Mouse (Mus musculus): Measurements from ENCODE around the gene Cacnb3. TPM values are rescaled to one million over a fixed set of nuclear protein-coding genes. Genes with fewer than 3 reads are reported as not detected.

Gene Cacnb3
- polyA plus RNA-seq, 1 experiment from 2014 or later = 55.7 TPM

DNA sequence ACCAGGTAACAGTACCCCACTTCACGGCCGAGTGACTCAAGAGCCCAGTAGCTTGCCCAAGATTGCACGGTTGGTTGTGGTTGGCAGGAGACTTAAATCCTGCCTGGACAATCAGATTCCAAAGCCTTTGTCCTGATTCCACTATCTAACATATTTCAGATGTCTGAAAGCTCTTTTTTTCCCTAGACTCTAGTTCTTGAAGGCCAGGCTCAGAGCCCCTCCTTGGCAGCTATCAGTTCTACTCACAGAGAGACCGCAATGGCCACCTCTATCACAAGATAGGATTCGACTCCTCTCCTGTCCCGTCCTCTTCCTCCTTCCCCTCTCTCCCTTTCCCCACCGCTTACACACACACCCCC, 28.8 kb upstream of the Cacnb3 start:
- Histone ChIP-seq H3K4me2 (peak overlapping the region; percentile 52), H3K36me3 (peaks cover 86% of the 10 kb centered on the region), H3K4me3 (peak overlapping the region; percentile 27), H3K27me3 (no peaks in the 10 kb centered on the region), H3K9me3 (no peaks in the 10 kb centered on the region), H3K4me1 (peaks cover 35% of the 10 kb centered on the region), H3K9ac (peak overlapping the region; percentile 67), H3K27ac (no peak overlapping the region; the same call in 1 of the 2 replicates)
- WGBS = 69% methylated on average over 7 of the region's 7 CpGs
- ATAC-seq (ENCODE audit: insufficient number of reproducible peaks, insufficient read depth, low FRiP score, low TSS enrichment, low read depth) = no peak

DNA sequence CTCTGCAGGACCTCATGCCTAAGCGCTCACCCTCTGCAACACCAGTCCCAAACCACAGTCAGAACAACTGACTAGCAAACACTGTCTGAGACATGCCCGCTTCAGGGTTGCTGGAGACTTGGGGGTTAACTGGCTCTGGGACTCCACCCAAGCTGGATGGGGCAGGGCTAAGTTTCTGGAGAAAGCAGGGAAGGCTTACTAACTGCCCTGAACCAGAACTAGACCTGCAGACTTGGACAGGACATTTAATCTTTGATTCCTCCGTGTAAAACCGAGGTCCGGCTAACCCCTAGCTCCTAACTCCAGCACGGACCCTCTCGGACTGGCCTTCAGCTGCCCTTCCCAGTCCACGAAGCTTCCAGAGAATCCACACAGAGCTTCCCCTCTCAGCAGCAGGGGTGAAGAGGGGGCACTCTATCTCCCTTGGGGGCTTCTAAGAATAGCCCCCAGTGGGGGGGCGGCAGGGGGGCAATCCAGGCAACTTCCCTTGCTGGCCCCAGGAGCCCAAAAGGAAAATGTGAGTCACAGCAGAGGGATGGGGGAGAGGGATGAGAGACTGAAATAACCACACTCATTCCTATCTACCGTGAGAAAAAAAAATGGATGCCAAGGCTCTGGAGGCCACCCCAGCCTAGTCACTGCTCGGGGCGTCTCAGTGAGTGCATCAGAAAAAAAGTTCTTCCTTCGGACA, 28.3 kb upstream of the Cacnb3 start:
- peak overlapping the region; percentile 73 for H3K27ac ChIP-seq
- H3K36me3 ChIP-seq = peaks cover 83% of the 10 kb centered on the region
- peak overlapping the region; percentile 27 for H3K4me3 ChIP-seq
- peak overlapping the region; percentile 52 for H3K4me2 ChIP-seq
- ATAC-seq (ENCODE audit: insufficient number of reproducible peaks, insufficient read depth, low FRiP score, low TSS enrichment, low read depth) = no peak
- H3K4me1 ChIP-seq = peaks cover 40% of the 10 kb centered on the region
- no peaks in the 10 kb centered on the region for H3K9me3 ChIP-seq
- no peaks in the 10 kb centered on the region for H3K27me3 ChIP-seq
- 44% methylated on average over 13 of the region's 13 CpGs for WGBS
- H3K9ac ChIP-seq = peak overlapping the region; percentile 67

DNA sequence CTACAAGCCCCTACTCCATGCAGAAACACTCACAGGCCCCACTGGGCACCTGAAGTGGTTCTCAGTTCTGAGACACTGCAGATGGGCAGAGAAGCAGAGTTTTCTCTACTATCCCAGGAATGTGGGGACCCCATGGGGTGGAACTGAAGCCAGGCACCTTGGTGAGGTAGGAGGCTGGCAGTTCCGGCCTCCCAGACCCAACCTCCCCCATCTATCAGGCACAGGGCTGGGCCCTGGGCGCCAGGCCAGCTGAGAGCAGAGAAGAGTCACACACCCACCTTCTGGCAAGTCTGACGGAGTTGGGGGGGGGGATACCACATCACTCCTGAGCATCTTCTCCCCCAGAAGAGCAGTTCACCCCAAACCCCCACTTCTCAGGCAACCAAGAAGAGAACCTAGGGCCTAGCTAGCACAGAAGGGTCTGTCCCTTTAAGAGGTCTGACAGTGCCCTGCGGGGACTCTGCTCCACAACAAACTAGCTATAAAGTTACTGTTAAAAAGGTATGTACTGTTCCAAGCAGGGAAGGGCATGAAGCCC, 27.6 kb upstream of the Cacnb3 start:
- Histone ChIP-seq H3K36me3 (peaks cover 76% of the 10 kb centered on the region), H3K27me3 (no peaks in the 10 kb centered on the region), H3K9ac (peak overlapping the region; percentile 67), H3K4me3 (peak overlapping the region; percentile 27), H3K4me2 (peak overlapping the region; percentile 52), H3K27ac (peak overlapping the region; percentile 73), H3K9me3 (no peaks in the 10 kb centered on the region), H3K4me1 (peaks cover 46% of the 10 kb centered on the region)
- no peak for ATAC-seq (ENCODE audit: insufficient number of reproducible peaks, insufficient read depth, low FRiP score, low TSS enrichment, low read depth)
- 49% methylated on average over 4 of the region's 4 CpGs for WGBS

DNA sequence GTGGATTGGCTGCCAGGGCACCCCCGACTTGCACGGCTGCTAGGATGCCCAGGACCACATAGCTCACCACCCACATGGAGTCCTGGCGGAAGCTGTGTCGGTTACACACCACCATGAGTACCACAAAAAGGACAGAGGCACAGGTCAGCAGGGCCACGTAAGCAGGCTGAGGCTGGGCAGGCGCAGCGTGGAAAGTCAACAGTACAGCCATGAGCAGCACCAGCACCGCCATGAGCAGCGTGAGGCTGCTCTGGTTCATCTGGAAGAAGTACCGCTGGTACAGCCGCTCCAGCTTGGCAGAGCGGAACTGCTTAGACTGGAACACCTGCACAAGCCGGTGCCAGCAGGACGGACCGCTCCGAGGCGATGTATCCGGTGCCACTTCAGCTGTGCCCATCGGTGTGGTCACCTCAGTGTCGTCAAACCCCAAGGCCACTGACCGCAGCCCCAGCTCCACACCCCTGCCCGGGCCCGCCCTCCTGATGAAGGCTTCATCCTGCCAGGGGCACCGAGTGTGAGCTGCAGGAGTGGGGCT, 26.5 kb upstream of the Cacnb3 start:
- Histone ChIP-seq H3K27me3 (no peaks in the 10 kb centered on the region), H3K4me2 (no peak overlapping the region), H3K27ac (no peak overlapping the region), H3K4me1 (peaks cover 52% of the 10 kb centered on the region), H3K9ac (peak overlapping the region; percentile 67; the same call in 1 of the 2 replicates), H3K4me3 (peak overlapping the region; percentile 6; the same call in 1 of the 2 replicates), H3K36me3 (peaks cover 66% of the 10 kb centered on the region), H3K9me3 (no peaks in the 10 kb centered on the region)
- ATAC-seq (ENCODE audit: insufficient number of reproducible peaks, insufficient read depth, low FRiP score, low TSS enrichment, low read depth) = no peak
- 92% methylated on average over 24 of the region's 24 CpGs for WGBS

DNA sequence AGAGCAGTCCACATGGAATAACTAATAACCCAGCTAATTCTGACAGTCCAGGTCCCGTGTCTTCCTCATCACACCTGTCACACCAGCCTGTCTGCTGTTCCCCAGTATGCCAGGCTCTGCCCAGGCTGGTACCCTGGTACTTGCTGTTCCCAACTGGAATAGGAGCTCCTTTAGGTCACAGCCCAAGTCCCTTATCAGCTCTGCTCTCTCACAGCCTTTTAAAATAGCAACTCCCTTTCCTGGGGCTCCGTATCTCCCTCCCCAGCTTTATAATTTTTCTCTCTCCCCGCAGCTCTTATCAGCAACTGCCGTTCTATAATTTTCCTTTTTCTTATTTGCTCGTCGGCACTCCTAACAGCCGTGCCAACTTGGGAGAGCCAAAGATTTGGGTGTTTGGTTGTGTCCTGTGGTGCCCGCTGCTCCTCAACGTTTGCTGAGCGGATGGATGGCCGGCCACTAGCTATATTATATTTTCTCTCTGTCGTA, 24.5 kb upstream of the Cacnb3 start:
- Histone ChIP-seq H3K9ac (no peak overlapping the region), H3K36me3 (peaks cover 48% of the 10 kb centered on the region), H3K4me1 (peaks cover 58% of the 10 kb centered on the region), H3K9me3 (no peaks in the 10 kb centered on the region), H3K27ac (no peak overlapping the region), H3K27me3 (no peaks in the 10 kb centered on the region), H3K4me3 (no peak overlapping the region), H3K4me2 (no peak overlapping the region)
- ATAC-seq (ENCODE audit: insufficient number of reproducible peaks, insufficient read depth, low FRiP score, low TSS enrichment, low read depth) = no peak
- WGBS = 92% methylated on average over 12 of the region's 12 CpGs

DNA sequence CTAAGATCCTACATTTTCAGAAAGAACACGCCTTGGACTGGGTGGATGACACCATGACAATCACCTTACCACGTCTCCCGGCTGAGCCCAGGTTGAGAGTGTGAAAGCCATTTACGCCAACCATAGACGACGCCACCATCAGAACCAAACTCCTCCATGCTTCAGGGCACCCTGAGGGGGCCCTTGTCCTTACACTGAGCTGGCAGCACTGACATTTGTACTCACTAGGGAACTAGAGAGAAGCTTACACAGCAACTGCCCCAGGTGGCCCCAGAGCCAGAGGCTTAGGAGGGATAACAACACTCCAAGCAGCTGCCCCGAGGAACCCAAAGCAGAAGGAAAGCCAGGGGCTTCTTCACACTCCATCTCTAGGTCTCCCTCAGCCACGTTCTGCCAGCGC, 23.9 kb upstream of the Cacnb3 start:
- H3K4me2 ChIP-seq = no peak overlapping the region
- 0 out of 2 replicates have a peak overlapping the region, but pooled peaks have one; percentile 81 for H3K4me3 ChIP-seq
- H3K36me3 ChIP-seq = peaks cover 41% of the 10 kb centered on the region
- ATAC-seq (ENCODE audit: insufficient number of reproducible peaks, insufficient read depth, low FRiP score, low TSS enrichment, low read depth) = no peak
- no peaks in the 10 kb centered on the region for H3K9me3 ChIP-seq
- 61% methylated on average over 9 of the region's 9 CpGs for WGBS
- no peak overlapping the region for H3K27ac ChIP-seq
- peak overlapping the region; percentile 87; the same call in 1 of the 2 replicates for H3K9ac ChIP-seq
- H3K27me3 ChIP-seq = no peaks in the 10 kb centered on the region
- H3K4me1 ChIP-seq = peaks cover 52% of the 10 kb centered on the region

DNA sequence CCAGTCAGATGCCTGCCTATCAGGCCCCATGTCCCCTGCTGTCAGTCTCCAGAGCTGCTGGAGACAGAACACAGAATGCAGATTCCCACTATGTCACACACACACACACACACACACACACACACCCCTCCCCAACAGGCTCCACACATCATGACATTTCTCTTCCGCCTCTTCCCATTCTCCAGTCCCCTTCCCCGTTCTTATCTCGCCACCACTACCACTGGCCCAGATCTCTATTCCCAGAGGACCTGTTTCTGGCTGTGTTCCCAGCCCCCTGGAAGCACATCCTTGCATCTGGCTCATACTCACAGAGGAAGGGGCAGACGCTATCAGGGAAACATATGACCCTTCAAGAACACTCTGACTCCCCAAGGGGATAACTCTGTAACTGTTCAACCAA, 23.1 kb upstream of the Cacnb3 start:
- peaks cover 39% of the 10 kb centered on the region for H3K36me3 ChIP-seq
- H3K27me3 ChIP-seq = no peaks in the 10 kb centered on the region
- 27% methylated on average over 4 of the region's 4 CpGs for WGBS
- peak overlapping the region; percentile 81 for H3K4me3 ChIP-seq
- H3K9ac ChIP-seq = peak overlapping the region; percentile 87
- H3K27ac ChIP-seq = no peak overlapping the region; the same call in 1 of the 2 replicates
- peaks cover 44% of the 10 kb centered on the region for H3K4me1 ChIP-seq
- H3K9me3 ChIP-seq = no peaks in the 10 kb centered on the region
- H3K4me2 ChIP-seq = peak overlapping the region; percentile 92
- ATAC-seq (ENCODE audit: insufficient number of reproducible peaks, insufficient read depth, low FRiP score, low TSS enrichment, low read depth) = no peak

DNA sequence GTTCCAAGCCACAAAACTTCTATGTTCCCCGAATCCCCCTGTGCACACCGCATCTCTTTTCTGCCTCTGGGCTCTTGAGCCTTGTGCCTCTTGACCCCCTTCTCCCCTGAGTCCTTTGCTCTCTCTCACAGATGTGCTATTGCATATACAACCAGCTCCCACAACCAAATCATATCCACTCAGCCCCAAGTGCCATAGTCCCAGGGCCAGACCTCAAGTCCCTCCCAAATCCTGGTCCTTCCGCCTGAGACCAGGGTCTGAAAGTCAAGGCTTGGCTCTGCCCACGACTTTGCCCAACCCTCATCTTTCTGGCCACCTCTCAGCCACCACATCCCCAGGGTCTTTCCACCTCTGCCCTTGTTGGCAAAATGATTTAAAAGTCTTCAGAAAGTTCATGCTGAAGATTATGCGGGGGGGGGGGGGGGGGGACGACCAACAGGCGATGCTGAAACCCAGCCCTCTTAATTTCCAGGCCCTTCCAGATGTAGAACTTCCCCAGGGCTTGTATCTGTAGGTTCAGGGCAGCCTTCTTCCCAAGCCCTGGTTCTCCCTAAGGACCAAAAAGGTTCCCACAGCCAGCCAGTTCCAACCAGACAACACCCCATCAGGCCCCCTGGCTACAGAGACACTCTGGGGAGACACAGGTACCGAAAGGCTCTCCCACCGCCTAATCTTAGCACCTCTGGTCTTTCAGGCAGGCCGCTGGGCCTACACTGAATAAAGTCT, 22.4 kb upstream of the Cacnb3 start:
- Histone ChIP-seq H3K4me3 (peak overlapping the region; percentile 81), H3K27ac (peak overlapping the region; percentile 88; the same call in 1 of the 2 replicates), H3K9me3 (no peaks in the 10 kb centered on the region), H3K4me1 (peaks cover 38% of the 10 kb centered on the region), H3K9ac (peak overlapping the region; percentile 87), H3K27me3 (no peaks in the 10 kb centered on the region), H3K36me3 (peaks cover 33% of the 10 kb centered on the region), H3K4me2 (peak overlapping the region; percentile 92)
- 4% methylated on average over 10 of the region's 10 CpGs for WGBS
- ATAC-seq (ENCODE audit: insufficient number of reproducible peaks, insufficient read depth, low FRiP score, low TSS enrichment, low read depth) = no peak

DNA sequence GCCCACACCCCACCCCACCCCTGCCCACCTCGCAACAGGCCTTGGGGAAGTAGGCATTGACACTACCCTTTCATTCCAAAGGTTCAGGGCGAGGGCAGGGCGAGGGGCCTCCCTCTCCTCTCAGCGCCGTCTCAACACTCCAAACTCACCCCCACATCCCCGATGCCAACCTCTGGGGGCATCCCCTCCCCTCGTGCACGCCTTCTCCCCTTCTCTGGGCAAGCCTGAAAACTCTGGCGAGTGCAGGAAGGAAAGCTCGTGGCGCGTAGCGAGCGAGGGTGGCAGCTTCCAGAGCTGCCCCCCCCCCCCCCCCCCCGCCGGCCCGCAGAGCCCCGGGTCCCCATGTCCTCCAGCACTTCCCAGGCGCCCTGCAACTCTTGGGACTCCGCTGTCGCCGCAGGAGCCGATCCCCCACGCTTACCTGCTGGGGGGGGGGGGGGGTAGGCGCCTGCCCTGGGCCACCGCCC, 21.8 kb upstream of the Cacnb3 start:
- WGBS = 1% methylated on average over 12 of the region's 26 CpGs
- Histone ChIP-seq H3K4me2 (peak overlapping the region; percentile 92), H3K4me1 (peaks cover 32% of the 10 kb centered on the region), H3K9ac (peak overlapping the region; percentile 87), H3K27ac (peak overlapping the region; percentile 88), H3K4me3 (peak overlapping the region; percentile 81), H3K9me3 (no peaks in the 10 kb centered on the region), H3K27me3 (no peaks in the 10 kb centered on the region), H3K36me3 (peaks cover 27% of the 10 kb centered on the region)
- ATAC-seq (ENCODE audit: insufficient number of reproducible peaks, insufficient read depth, low FRiP score, low TSS enrichment, low read depth) = peak; percentile 17

DNA sequence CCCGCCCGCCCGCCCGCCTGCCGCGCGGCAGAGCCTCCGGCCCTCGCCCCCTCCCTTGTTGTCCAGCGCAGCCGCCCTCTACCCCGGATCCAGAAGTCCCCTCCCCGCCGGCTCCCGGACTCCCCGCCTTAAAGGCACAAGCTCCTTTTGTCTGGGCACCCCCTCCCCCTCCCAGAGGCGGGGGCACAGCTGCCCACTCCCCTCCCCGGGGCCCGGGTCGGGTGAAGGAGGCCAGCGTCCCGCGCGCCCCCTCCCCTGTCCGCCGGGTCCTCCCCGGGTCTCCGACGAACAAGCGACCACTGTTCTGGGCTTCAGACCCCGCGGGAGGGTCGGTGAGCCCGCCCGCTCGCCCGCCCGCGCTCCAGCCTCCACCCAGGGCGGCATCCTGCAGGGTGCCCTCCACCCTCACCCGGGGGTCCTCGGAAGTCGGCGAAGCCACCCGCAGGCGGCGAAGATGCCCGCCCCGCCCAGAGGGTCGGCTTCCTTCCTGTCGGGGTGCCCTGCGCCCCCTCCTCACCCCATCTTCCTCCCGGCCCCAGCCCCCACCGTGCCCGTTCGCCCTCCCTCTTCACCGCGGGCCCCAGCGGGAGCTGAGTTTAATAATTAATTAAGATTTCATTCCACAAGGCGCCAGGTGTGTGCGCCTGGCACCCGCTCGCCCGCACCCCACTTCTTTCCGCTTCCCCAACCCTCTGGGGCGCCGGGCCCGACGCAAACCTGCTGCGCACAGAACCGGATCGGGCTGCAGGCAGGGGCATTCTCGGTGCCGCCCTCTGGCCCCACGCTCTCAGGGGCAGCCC, 21.1 kb upstream of the Cacnb3 start, which contains the start of gene Adcy6:
TSS of gene Adcy6 (minus strand) at position 746 of the 800 bp plus-strand sequence.
- Histone ChIP-seq H3K4me1 (peaks cover 30% of the 10 kb centered on the region), H3K9ac (peak within 1 kb of the TSS; percentile 87), H3K9me3 (no peaks in the 10 kb centered on the region), H3K27ac (peak within 1 kb of the TSS; percentile 88), H3K4me2 (peak within 1 kb of the TSS; percentile 92), H3K4me3 (peak within 1 kb of the TSS; percentile 81), H3K36me3 (peaks cover 20% of the 10 kb centered on the region), H3K27me3 (no peaks in the 10 kb centered on the region)
- peak; percentile 72 for ATAC-seq (ENCODE audit: insufficient number of reproducible peaks, insufficient read depth, low FRiP score, low TSS enrichment, low read depth)
- under 1% methylated on average over 67 of the region's 75 CpGs for WGBS

Measured in embryonic facial prominence, embryonic 13.5 days (tissue).